Mouse (Mus musculus) 416B (cell line): ENCODE results near the gene Fgf23.
A peak's percentile ranks its signal among the peaks of the same experiment; 100 is the strongest.

Source experiments
- DNase-seq: peaks from one replicate; pipeline ENCODE4 v3.0.0; 2011; ENCODE audit warnings: low read depth

Gene Fgf23

DNA sequence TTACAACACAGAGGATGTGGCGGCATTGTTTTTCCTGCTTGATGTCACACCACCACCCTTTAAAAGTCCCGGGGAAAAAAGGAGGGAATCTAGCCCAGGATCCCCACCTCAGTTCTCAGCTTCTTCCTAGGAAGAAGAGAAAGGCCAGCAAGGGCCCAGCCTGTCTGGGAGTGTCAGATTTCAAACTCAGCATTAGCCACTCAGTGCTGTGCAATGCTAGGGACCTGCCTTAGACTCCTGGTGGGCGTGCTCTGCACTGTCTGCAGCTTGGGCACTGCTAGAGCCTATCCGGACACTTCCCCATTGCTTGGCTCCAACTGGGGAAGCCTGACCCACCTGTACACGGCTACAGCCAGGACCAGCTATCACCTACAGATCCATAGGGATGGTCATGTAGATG, at the start of gene Fgf23:
Fgf23 (plus strand) TSS at position 86 of the 400 bp plus-strand sequence.
- DNase-seq = peak; percentile 63

DNA sequence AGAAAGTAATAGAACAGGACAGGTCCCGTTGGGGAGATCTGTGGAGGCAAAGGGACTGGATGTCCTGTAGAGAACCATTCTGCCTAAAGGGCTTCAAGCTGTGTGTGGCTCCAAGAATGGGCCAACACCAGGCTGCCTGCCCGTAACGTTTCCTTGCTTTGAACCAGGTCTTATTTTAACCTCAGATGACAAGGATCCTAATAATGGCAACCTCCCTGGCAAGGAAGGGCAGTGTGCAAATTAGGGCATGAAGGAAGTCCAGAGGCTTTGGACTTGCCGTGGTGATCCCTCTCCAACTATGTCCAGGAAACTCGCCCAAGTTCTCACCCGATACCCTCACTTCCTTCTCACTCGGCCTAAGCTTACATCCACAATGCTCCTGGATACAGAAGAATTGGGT, 47.9 kb upstream of the Fgf23 start:
- no peak for DNase-seq

- peak; percentile 84 for DNase-seq
Observed at GRCm38 (mm10) chr6:127034760-127035159, 37.9 kb upstream of the Fgf23 start.

- peak; percentile 20 for DNase-seq
Observed at GRCm38 (mm10) chr6:127044909-127045308, 27.8 kb upstream of the Fgf23 start.

GRCm38 (mm10) chr6:127050847-127051246, 21.9 kb upstream of the Fgf23 start:
- DNase-seq = no peak

GRCm38 (mm10) chr6:127056990-127057588, 15.6 kb upstream of the Fgf23 start:
- no peak for DNase-seq

DNA sequence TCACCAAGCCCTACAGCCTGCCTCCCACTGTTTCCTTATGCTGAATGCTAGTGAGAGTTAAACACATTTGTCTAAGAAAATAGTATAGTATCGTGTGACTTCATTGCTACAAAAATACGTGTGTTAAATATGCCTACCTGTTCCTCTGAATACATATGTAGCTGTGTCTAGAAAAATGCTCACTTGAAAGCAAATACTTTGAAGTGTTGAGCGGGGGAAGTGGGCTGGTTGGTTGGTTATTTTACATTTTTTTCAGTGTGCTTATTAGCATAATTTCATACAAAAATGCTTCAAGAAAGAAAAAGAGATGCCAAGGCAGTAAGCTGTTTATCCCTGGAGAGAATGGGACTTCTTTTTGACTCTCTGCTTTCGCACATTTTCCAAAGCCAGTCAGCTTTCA, 12.7 kb upstream of the Fgf23 start:
- DNase-seq = no peak

DNA sequence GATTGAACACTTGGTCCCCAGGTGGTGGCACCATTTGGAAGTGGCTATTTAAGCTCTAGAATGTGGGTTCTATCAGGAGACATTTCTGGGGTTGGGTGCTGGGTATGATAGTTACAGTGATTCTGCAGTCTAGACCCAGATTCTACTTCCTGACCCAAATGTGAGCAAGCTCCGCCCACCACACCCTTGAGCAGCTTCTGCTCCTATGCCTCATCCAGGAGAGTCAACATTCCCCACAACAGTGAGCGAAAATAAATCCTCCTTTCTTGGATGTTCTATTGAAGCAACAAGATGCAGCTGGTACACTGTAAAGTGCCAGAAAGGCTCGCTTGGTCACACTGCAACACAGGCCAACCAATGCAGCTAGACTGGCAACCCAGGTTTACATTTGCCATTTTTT, 8.8 kb upstream of the Fgf23 start:
- DNase-seq = no peak

GRCm38 (mm10) chr6:127064815-127065214, 7.9 kb upstream of the Fgf23 start:
- no peak for DNase-seq

- DNase-seq = no peak
Observed at GRCm38 (mm10) chr6:127079867-127080731, 7.4 kb downstream of the Fgf23 start.

GRCm38 (mm10) chr6:127081820-127082219, 9.1 kb downstream of the Fgf23 start:
- no peak for DNase-seq

GRCm38 (mm10) chr6:127086739-127087138, 14.0 kb downstream of the Fgf23 start:
- DNase-seq = peak; percentile 79

DNA sequence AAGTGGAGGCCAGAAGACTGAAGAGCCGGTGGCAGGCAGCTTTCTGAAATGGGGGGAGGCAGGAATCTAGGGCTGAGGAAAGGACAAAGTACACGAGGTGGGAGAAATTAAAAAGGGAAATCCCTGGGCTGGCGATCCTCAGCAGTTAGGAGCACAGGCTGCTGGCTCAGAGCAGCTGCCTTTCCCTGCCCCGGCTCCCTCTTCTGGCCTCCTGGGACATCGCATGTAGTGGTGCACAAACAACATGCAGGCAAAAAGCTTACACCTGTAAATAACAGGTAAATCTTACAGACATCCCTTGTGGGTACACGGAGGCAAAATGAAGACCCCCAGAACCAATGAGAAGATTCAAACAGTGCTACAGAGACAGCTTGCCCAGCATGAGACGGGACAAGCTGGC, 21.9 kb downstream of the Fgf23 start:
- DNase-seq = no peak

DNA sequence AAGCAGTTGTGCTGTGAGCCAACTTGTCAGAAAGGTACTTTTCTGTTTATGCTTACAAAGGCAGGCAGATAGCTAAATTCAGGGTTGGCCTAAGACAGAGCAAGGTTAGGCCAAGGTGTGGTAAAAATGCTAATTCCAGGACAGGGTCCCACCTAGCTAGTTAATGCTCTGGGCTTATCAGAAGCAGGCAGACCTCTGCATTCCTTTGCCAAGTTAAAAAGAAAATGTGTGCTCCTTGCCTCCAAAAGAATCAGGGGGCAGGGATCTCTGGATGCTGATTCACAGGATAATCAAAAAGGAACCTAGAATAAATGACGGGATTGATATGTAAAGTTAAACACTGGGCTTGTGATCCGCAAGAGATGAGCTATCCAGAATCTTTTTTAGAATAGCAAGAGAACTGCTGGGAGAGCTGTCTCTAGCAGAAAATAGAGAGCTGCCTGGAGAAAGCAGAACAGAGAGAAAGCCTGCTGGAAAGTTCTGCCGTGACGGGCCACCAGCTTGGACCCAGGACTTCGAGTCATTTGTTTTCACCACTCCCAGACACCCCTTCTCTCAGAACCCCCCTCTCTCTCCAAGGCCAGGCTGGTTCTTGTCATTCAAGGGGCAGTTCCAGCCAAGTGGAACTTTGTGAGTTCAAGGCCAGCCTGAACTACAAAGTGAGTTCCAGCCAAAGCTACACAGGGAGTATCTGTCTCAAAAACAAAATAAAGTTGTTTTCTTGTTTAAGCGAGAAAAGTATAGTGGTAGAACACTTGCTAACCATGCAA, 31.0 kb downstream of the Fgf23 start:
- no peak for DNase-seq

- DNase-seq = no peak
Observed at GRCm38 (mm10) chr6:127104396-127105029, 31.8 kb downstream of the Fgf23 start.

DNA sequence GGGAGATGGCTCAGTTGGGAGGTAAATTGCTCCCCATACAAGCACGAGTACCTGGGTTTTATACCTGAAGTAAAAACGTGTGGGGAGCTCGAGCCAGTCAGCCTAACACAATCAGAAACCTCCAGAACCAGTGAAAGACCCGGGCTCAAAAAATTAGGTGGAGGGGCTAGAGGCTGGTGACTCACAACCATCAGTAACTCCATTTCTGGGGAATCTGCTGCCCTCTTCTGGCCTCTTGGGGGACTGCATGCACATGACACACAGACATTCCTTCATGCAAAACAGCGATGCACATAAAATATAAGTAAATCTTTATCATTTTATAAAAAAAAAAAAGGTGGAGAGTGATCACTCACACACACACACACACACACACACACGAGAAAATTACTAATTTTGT, 32.4 kb downstream of the Fgf23 start:
- peak; percentile 57 for DNase-seq

DNA sequence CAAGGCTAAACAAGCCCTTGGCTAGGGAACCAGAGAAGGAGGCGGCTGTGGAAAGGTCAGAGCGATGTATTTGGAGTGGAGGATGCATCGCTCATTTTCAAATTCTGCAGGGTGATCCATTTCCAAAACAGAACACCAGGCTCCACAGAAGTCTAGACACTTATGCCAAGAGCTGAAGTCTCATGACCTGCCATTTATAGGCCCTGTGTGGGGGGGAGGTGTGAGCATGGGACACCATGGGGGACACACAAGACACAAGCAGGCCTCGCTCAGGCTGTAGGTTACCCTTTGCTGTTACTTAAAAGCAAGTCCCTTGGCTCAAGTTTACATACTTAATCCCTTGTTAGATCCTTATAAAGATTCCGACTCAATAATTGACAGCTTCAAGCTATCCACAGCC, 33.5 kb downstream of the Fgf23 start:
- DNase-seq = no peak

DNA sequence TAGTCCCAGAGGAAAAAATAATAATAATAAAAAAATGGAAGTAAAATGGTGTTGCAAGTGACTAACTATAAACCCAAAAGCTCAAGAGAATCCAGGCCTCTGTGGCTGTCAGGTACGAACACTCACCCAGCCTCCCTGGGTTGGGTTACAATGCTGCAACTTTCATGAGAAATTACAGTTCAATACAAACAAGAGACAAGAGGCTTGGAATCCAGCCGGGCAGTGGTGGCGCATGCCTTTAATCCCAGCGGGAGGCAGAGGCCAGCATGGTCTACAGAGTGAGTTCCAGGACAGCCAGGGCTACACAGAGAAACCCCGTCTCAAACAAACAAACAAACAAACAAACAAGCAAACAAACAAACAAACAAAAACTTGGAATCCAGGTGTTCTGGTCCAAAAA, 34.0 kb downstream of the Fgf23 start:
- DNase-seq = no peak

DNA sequence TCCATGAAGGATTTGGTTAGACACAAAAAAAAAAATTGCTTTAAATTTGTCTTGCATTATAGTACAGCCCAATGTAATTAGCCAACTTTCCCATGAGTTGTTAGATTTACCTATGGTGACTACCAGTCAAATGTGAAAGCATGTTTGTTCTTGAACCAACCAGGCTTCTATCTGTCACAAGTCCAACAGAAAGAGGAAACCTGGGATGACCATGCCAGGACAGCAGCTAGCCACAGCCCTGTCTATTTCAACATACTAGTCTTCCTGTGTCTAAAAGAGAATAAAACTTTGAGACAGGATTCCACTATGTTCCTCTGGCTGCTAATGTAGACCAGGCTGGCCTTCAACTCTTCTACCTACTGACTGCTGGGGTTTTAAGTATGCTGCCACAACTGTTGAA, 34.7 kb downstream of the Fgf23 start:
- DNase-seq = peak; percentile 74

DNA sequence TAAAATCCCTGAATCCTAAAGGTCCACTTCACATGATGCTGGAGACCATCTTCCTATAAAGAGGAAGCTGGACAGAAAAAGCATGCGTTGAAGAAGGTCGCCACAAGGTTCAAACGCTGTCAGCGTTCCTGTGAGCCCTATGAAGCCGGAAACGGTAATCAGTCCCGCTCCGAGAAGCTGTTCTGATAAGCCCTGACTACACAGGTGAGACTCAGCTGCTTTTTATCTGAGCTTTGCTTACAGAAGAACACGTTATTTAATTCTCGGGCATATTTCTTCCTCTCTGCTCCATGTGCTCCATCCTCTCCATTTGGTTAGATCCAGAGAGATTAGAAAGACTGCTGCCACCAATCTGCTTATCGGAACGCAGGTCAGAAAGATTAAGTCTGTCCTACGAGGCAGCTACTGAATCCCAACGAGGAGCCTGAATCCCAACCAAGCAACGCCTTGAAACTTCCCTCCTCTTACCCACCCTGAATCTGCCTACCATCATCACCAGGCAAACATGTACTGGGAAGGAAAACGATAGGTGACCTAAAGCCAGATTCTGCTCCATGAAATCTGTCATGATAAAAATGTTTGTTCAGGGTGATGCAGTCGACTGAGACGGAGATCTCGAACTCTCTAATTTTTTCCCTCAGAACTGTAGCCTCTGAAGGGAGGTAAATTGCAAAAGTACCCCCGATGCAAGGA, 35.8 kb downstream of the Fgf23 start:
- DNase-seq = no peak

GRCm38 (mm10) chr6:127109402-127109930, 36.8 kb downstream of the Fgf23 start, which contains the start of gene Tigar:
Gene Tigar (minus strand): TSS chr6:127109557.
- DNase-seq = peak; percentile 98
